Mouse (Mus musculus) retina, embryonic 14.5 days (tissue): ENCODE results near the gene Vwce.
A peak's percentile ranks its signal among the peaks of the same experiment; 100 is the strongest.

Source experiments
- DNase-seq: peaks from one replicate; pipeline ENCODE4 v3.0.0-alpha.2; 2015; ENCODE audit warnings: low spot score

Gene Vwce

GRCm38 (mm10) chr19:10645616-10646015, 11.6 kb downstream of the Vwce start:
- DNase-seq, result no peak

DNA sequence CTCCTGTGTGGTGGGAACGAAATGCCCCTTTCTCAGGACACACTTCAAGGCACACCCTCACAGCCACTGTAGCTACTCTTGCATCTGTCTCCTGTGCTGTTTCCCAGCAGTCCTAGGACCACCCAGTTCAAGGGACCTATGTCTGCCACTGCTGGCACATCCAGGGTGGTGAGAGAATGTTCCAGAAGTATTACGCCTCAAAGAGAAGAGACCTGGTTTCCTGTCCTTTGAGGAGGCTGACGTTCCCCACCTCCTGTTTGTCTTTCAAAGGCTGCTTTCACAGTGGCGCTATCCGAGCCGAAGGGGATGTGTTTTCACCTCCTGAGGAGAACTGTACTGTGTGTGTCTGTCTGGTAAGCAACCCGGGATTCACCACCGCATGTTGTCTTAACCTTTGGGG, 14.1 kb downstream of the Vwce start:
- DNase-seq, result no peak

GRCm38 (mm10) chr19:10656058-10656457, 22.0 kb downstream of the Vwce start:
- no peak for DNase-seq

DNA sequence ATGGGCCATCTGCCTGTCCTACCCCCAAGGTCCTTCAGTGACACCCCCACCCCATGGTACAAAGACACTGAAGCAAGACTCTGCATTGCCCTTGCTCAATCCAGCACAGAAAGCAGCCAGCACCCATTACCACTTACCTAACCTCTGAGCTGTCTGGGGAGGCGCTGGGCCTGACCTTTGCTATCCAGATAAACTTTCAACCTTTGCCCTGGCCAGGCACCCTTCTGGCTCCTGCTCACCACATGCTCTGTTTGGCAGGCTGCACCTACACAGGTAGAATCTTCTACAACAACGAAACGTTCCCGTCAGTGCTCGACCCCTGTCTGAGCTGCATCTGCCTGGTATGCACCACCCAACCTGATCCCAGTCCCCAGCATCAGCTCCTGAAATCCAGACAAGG, 23.7 kb downstream of the Vwce start:
- no peak for DNase-seq

- DNase-seq, result no peak
Observed at GRCm38 (mm10) chr19:10658406-10658805, 24.4 kb downstream of the Vwce start.

DNA sequence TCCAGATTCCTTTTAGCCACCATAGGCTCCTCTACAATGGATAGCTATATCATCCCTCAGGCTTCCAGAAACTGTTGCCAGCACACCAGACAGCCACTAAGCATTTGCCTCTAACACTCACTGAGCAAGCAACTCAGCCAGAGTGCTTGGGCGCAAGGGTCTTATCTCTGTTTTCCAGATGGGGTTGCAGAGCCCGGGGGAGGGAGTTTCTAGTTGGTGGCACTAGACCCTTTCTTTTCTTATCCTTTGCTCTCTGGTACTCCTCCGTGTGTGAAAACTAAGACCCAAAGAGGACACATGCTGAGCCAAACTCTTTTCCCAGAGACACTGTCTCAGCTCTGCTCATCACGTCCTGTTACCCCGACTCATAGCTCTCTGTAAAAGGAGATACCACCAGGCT, 27.4 kb downstream of the Vwce start:
- DNase-seq, result no peak

- no peak for DNase-seq
Observed at GRCm38 (mm10) chr19:10661919-10662318, 27.9 kb downstream of the Vwce start.

- no peak for DNase-seq
Observed at GRCm38 (mm10) chr19:10662665-10663064, 28.7 kb downstream of the Vwce start.

- no peak for DNase-seq
Observed at GRCm38 (mm10) chr19:10665093-10665492, 31.1 kb downstream of the Vwce start.

DNA sequence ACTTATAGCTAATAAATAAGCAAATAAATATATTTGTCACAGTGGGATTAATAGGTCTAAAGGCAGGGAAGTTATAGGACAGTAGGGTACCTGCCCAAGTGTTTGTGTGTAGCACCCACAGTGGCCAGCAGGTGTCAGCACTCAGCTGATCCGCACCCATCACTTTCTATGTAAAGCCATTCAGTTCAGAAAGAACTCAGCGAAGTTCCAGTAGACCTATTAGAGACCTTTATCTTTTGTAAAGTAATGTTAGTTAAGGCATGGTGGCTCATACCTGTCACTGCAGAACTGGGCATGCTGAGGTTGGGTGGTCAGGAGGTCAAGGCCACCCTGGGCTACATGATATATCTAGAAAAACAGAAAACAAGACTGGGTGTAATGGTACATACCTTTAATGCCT, 31.5 kb downstream of the Vwce start:
- DNase-seq, result peak; percentile 83

DNA sequence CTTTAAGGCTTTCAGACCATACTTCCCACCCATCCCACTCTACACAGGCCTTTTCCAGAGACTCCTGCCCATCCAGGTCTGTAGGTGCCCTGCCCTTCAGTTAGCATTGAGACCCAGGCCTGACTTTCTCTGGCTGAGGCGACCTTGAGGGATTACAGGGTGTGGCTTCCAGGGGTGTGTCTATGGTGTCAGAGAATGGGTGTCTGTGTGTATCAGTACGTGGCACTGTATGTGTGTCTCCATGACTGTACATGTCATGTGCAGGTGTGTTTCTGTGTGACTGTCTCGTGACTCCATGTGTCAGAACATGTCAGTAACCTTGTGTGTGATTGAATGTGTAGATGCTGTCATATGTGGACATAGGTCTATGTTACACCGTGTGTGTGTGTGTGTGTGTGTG, 37.3 kb downstream of the Vwce start:
- DNase-seq, result no peak

GRCm38 (mm10) chr19:10671854-10672417, 37.9 kb downstream of the Vwce start:
- DNase-seq, result no peak

DNA sequence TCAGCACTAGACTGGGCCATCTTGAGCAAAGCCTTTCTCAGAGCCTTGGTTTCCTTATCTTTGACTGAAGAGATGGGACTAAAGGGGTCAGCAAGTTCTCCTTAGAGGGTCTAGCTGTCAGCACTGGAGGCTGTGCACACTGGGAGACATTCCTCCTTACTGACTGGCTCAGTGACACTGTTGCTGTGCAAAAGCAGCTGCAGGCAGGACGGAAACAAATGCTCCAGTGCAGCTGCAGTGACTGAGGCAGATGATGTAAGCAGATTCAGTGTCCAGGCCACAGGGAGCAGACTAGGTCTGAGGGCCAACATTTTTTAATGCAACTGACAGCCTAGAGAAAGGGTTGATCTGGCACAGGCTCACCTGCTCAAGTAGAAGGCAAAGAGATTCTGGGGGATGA, 39.3 kb downstream of the Vwce start:
- no peak for DNase-seq

GRCm38 (mm10) chr19:10676656-10677055, 42.6 kb downstream of the Vwce start:
- DNase-seq, result no peak

GRCm38 (mm10) chr19:10677915-10678771, 44.1 kb downstream of the Vwce start, which contains the start of gene Pga5:
Pga5 (minus strand) TSS chr19:10678071.
- peak; percentile 94 for DNase-seq

DNA sequence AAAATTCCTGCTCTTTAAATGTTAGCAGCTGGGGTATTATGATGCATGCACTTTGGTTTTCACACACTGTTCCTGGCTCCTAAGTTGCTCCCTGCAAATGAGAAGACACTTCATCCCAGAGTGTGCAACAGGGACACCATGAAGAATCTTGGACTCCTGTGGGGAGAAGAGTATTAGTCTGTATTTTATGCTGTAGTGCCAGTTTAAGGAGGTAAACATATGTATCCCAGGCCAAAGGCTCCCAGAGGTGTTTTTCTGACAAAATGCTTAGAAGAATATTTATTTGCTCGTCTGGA, 44.7 kb downstream of the Vwce start:
- no peak for DNase-seq

DNA sequence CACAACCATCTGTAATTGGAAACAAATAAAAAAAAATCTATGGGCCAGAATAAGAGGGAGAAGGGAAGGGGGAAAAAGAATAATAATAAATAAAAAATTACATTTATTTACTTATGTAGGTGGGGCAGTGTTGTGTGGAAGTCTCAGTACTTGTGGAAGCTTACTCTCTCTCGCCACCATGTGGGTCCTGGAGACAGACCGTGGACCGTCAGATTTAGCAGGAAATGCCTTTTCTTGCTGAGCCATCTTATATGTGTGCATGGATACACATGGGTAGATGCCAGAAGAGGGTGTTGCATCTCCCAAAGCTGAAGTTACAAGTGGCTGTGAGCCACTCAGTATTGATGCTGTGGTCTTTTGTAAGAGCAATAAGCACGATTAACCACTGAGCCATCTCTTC, 47.6 kb downstream of the Vwce start:
- DNase-seq, result no peak

GRCm38 (mm10) chr19:10685081-10685480, 51.1 kb downstream of the Vwce start:
- no peak for DNase-seq

DNA sequence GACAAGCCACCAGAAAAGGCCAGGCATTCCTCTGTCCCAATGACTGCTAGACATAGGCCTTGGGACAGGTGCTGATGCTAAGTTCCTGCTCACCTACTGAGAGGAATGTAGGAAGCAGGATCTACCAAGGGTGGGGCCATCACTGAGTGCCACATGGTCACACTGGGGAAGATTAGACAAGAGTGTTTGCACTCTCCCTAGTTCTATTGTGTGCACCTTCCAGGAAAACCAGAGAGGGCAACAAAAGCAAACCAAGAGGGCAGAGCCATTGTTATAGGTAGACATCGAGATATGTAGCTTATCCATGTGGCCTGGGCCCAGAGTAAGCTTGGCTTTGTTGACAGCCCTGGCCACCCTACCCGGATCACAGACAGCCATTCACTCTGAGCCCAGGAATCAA, 51.7 kb downstream of the Vwce start:
- DNase-seq, result no peak

GRCm38 (mm10) chr19:10688537-10689352, 54.7 kb downstream of the Vwce start, which contains the start of gene Vps37c:
Vps37c (plus strand) TSS chr19:10688735.
- DNase-seq, result peak; percentile 91

GRCm38 (mm10) chr19:10689470-10690166, 55.6 kb downstream of the Vwce start:
- DNase-seq, result no peak

- DNase-seq, result no peak
Observed at GRCm38 (mm10) chr19:10690336-10690735, 56.3 kb downstream of the Vwce start.
